Mouse (Mus musculus): ENCODE measurements around the gene Myb. TPM values are rescaled to one million over a fixed set of nuclear protein-coding genes. Genes with fewer than 3 reads are reported as not detected.

Myb gene
- total and polyA plus RNA-seq, 2 experiments from 2014 or later: 1.0 to 3.2 TPM

DNA sequence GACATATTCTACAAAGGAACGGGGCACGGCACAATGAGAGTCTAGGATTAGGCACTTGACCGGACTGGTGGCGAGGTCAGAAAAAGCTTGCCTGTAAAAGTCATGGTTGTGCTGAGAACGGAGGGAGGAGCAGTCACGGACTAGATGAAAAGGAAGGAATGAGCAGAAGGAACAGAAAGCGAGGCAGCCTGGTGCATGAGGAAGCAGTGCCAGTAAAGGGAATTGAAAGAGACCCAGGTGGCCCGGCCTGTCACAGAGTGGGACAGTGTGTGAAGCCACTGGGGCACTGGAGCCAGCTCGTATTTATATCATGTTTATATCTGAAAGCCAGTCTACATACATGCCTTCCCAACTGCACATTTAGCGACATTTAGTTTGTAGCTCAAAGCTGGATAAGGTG is 31.7 kb upstream of the Myb start:
- Histone ChIP-seq H3K4me2 (ENCODE audit: low read depth, low read length, poor library complexity, severe bottlenecking) (no peak overlapping the region), H3K4me1 (ENCODE audit: insufficient read depth, low read length) (no peaks in the 10 kb centered on the region), H3K27me3 (ENCODE audit: insufficient read depth, low read length) (no peaks in the 10 kb centered on the region), H3K4me3 (ENCODE audit: low read depth, low read length) (no peak overlapping the region), H3K27ac (ENCODE audit: low read depth, low read length) (no peak overlapping the region), H3K9ac (replicated peaks; ENCODE audit: low read length, poor library complexity, severe bottlenecking) (no peak overlapping the region), H3K9me3 (ENCODE audit: low read length) (no peaks in the 10 kb centered on the region), H3K36me3 (ENCODE audit: insufficient read depth, low read length) (no peaks in the 10 kb centered on the region)
- WGBS: 76% methylated on average over 10 of the region's 10 CpGs
- no peak for TF ChIP-seq CTCF (IDR thresholded peaks at IDR 0.05)
- ATAC-seq (ENCODE audit: low FRiP score) (no peak), DNase-seq (ENCODE audit: low spot score) (no peak)

DNA sequence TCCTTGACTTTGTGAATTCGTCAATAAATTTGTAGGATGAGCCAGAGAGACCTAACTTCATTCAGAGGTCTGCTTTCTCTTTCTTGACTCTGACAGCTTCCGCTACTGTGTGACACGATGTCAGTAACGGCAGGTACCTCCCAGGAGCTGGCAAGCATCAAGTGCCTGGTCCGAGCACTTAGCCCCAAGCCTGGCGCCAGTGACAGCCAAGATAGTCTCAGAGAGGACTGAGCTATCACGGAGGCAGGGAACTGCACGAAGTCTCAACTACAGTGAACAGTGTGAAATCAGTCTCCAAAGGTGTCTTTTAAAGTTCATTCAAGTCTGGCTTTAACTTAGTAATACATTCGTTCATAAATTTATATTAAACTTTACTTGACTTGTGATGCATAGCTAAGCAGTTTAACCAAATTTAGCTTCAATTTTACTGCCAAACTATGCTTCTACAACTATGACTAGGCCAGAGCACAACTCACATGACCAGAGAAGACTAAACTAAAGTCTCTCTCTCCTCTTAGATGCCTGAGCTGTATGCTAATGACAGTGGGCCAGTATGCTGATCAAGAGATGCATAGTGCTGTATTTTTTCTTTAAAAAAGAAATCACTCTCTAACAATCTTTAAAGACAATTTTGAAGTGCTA is 29.1 kb upstream of the Myb start:
- Histone ChIP-seq H3K9ac (replicated peaks; ENCODE audit: low read length, poor library complexity, severe bottlenecking) (no peak overlapping the region), H3K36me3 (ENCODE audit: insufficient read depth, low read length) (no peaks in the 10 kb centered on the region), H3K27me3 (ENCODE audit: insufficient read depth, low read length) (no peaks in the 10 kb centered on the region), H3K4me1 (ENCODE audit: insufficient read depth, low read length) (no peaks in the 10 kb centered on the region), H3K9me3 (ENCODE audit: low read length) (no peaks in the 10 kb centered on the region), H3K27ac (ENCODE audit: low read depth, low read length) (no peak overlapping the region), H3K4me2 (ENCODE audit: low read depth, low read length, poor library complexity, severe bottlenecking) (no peak overlapping the region), H3K4me3 (ENCODE audit: low read depth, low read length) (no peak overlapping the region)
- TF ChIP-seq CTCF (IDR thresholded peaks at IDR 0.05): no peak
- DNase-seq (ENCODE audit: low spot score) (no peak), ATAC-seq (ENCODE audit: low FRiP score) (no peak)
- 75% methylated on average over 9 of the region's 9 CpGs for WGBS

DNA sequence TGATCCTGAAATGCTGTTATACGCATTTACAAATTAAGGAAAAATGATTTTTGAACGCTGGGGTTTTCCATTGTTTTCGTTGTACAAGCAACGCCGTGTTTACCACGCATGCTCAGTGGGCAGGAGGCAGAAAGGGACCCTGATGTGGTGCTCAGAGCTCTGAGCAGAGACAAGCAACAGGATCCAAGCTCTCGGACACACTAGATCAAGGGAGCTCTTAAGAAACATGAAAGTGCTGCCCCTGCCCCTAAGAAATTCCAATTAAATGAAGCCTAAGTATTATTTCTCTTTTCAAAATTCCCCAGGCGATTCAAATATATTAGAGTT is 28.5 kb upstream of the Myb start:
- Histone ChIP-seq H3K27ac (ENCODE audit: low read depth, low read length) (no peak overlapping the region), H3K36me3 (ENCODE audit: insufficient read depth, low read length) (no peaks in the 10 kb centered on the region), H3K4me2 (ENCODE audit: low read depth, low read length, poor library complexity, severe bottlenecking) (peak overlapping the region; percentile 48), H3K4me3 (ENCODE audit: low read depth, low read length) (peak overlapping the region; percentile 27), H3K4me1 (ENCODE audit: insufficient read depth, low read length) (no peaks in the 10 kb centered on the region), H3K9me3 (ENCODE audit: low read length) (no peaks in the 10 kb centered on the region), H3K27me3 (ENCODE audit: insufficient read depth, low read length) (no peaks in the 10 kb centered on the region), H3K9ac (replicated peaks; ENCODE audit: low read length, poor library complexity, severe bottlenecking) (no peak overlapping the region)
- DNase-seq (ENCODE audit: low spot score): no peak
- TF ChIP-seq CTCF (IDR thresholded peaks at IDR 0.05): no peak
- ATAC-seq (ENCODE audit: low FRiP score): peak; percentile 49; the same call in 1 of the 2 replicates
- 15% methylated on average over 8 of the region's 8 CpGs for WGBS

DNA sequence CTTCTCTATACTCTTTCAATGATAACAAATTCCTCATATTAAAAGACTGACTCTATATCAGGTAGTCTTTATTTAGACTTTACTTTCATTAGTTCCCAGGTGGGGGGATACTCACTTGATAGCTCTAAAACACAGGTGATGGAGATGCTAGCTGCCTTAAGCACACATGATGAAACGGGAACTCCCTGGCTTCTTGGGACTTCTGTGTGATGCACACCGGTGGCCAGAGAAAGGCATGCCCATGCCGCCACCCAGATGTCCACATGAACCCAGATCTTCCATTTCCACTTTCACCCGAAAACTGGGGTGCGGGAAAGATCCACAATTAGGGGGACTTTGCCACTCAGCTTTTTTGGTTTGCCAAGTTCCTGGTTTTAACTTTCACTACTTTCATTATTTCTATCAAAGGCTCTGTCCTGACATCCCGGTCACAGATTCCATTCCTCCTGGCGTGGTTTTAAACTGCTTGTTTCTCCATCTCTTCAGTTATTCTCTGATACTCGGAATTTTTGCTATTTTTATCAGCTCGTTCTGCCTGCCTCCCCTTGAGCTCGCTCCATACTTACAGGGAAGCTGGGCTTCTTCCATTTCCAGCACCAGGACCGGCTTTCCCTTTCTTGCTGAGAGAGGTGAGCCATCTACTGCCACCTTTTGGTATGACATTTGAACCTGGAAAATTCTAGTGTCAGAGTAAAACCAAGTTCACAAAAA is 27.9 kb upstream of the Myb start:
- Histone ChIP-seq H3K36me3 (ENCODE audit: insufficient read depth, low read length) (no peaks in the 10 kb centered on the region), H3K27ac (ENCODE audit: low read depth, low read length) (no peak overlapping the region), H3K4me3 (ENCODE audit: low read depth, low read length) (peak overlapping the region; percentile 27), H3K27me3 (ENCODE audit: insufficient read depth, low read length) (no peaks in the 10 kb centered on the region), H3K4me1 (ENCODE audit: insufficient read depth, low read length) (no peaks in the 10 kb centered on the region), H3K9ac (replicated peaks; ENCODE audit: low read length, poor library complexity, severe bottlenecking) (no peak overlapping the region), H3K4me2 (ENCODE audit: low read depth, low read length, poor library complexity, severe bottlenecking) (peak overlapping the region; percentile 48), H3K9me3 (ENCODE audit: low read length) (no peaks in the 10 kb centered on the region)
- DNase-seq (ENCODE audit: low spot score) (peak; percentile 76), ATAC-seq (ENCODE audit: low FRiP score) (0 out of 2 replicates have a peak, but pooled peaks have one; percentile 52)
- TF ChIP-seq CTCF (IDR thresholded peaks at IDR 0.05): peak; percentile 91
- 26% methylated on average over 11 of the region's 11 CpGs for WGBS

DNA sequence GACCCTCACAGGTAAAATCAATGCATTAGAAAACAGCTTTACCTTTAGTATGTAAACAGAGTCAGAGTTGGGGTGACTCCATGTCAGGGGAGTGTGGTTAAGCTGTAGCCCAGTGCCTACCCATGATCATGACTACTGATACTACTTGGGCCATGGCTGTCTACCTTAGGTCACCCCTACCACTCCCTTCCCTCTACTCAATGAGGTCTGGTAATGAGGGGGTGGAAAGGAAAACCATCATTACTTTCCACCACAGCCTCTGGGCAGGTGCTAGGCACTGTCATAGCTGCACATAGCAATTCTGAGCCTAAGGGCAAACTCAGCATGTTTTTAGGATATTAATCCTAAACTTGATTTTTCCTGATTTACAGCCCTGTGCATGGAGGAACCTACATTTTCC is 27.1 kb upstream of the Myb start:
- ATAC-seq (ENCODE audit: low FRiP score): no peak
- H3K27me3 ChIP-seq (ENCODE audit: insufficient read depth, low read length): no peaks in the 10 kb centered on the region
- no peak for TF ChIP-seq CTCF (IDR thresholded peaks at IDR 0.05)

DNA sequence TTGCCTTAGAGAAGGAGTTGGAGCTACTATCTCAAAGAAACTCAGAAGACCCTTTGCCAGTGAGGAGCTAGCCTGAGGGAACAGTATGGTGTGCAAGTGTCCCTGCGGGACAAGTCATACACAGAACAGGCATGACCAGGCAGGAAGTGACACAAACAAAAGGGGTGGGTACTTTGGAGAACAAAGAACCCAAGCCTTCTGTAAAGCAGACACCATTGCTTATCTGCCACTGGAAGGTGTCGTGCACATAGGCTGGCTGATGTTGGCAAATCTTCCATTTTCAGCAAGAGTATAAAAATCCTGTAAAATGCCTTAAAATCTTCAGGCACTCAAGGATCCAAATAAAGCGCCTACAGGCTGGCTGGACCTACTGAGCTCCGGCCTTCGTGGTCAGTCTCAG is 25.9 kb upstream of the Myb start:
- H3K4me2 ChIP-seq (ENCODE audit: low read depth, low read length, poor library complexity, severe bottlenecking): no peak overlapping the region
- DNase-seq (ENCODE audit: low spot score) (no peak), ATAC-seq (ENCODE audit: low FRiP score) (no peak)
- H3K27ac ChIP-seq (ENCODE audit: low read depth, low read length): no peak overlapping the region
- no peak overlapping the region for H3K9ac ChIP-seq (replicated peaks; ENCODE audit: low read length, poor library complexity, severe bottlenecking)
- no peaks in the 10 kb centered on the region for H3K27me3 ChIP-seq (ENCODE audit: insufficient read depth, low read length)
- WGBS: 92% methylated on average over 5 of the region's 5 CpGs
- TF ChIP-seq CTCF (IDR thresholded peaks at IDR 0.05): no peak
- no peaks in the 10 kb centered on the region for H3K4me1 ChIP-seq (ENCODE audit: insufficient read depth, low read length)
- H3K36me3 ChIP-seq (ENCODE audit: insufficient read depth, low read length): no peaks in the 10 kb centered on the region
- H3K4me3 ChIP-seq (ENCODE audit: low read depth, low read length): no peak overlapping the region
- no peaks in the 10 kb centered on the region for H3K9me3 ChIP-seq (ENCODE audit: low read length)

More for the DNA sequence above, 27.1 kb upstream of the Myb start:
- no peaks in the 10 kb centered on the region for H3K36me3 ChIP-seq (ENCODE audit: insufficient read depth, low read length)
- no peaks in the 10 kb centered on the region for H3K9me3 ChIP-seq (ENCODE audit: low read length)
- no peak overlapping the region for H3K27ac ChIP-seq (ENCODE audit: low read depth, low read length)
- H3K4me2 ChIP-seq (ENCODE audit: low read depth, low read length, poor library complexity, severe bottlenecking): no peak overlapping the region
- H3K4me1 ChIP-seq (ENCODE audit: insufficient read depth, low read length): no peaks in the 10 kb centered on the region
- DNase-seq (ENCODE audit: low spot score): no peak
- H3K9ac ChIP-seq (replicated peaks; ENCODE audit: low read length, poor library complexity, severe bottlenecking): no peak overlapping the region
- no peak overlapping the region for H3K4me3 ChIP-seq (ENCODE audit: low read depth, low read length)

Data from midbrain, postnatal 0 days (tissue).